Mouse (Mus musculus) hindbrain, embryonic 11.5 days (tissue): ENCODE data around the gene Gipc2. TPM values are rescaled to one million over a fixed set of nuclear protein-coding genes. Genes with fewer than 3 reads are reported as not detected.
"Not testable (repeated sequence)": the region's sequence is repeated elsewhere in the genome, so short reads cannot be mapped to it uniquely, and the experiment has no call there.

Experiments
- ATAC-seq: fragments of 200-750 bp; cut with Nextera tagmentation; 2 replicates; pipeline ENCODE4 v1.8.0; 2017; ENCODE audit warnings: mild to moderate bottlenecking, moderate TSS enrichment, moderate library complexity; ENCODE audit not compliant: low FRiP score
- DNase-seq: peaks from one replicate; pipeline ENCODE4 v3.0.0-alpha.2; 2015; ENCODE audit warnings: low spot score
- H3K27ac ChIP-seq: fragments of 300-500 bp; sonication (generic); 2 replicates; pipeline ENCODE4 v1.5.1; 2014; ENCODE audit warnings: mild to moderate bottlenecking, low read depth, low read length
- H3K27me3 ChIP-seq: fragments of 300-500 bp; sonication (generic); 2 replicates; pipeline ENCODE4 v1.6.1; 2014; ENCODE audit warnings: mild to moderate bottlenecking, low read length, moderate library complexity, mixed read lengths; ENCODE audit not compliant: control insufficient read depth, insufficient read depth
- H3K36me3 ChIP-seq: fragments of 300-500 bp; sonication (generic); 2 replicates; pipeline ENCODE4 v1.6.1; 2014; ENCODE audit warnings: mild to moderate bottlenecking, low read length, moderate library complexity, mixed read lengths; ENCODE audit not compliant: control insufficient read depth, insufficient read depth
- H3K4me1 ChIP-seq: fragments of 300-500 bp; sonication (generic); replicated peaks from 2 replicates; pipeline ENCODE4 v1.6.1; 2014; ENCODE audit warnings: low read length, mixed read lengths; ENCODE audit not compliant: control insufficient read depth, insufficient read depth
- H3K4me2 ChIP-seq: fragments of 300-500 bp; sonication (generic); replicated peaks from 2 replicates; pipeline ENCODE4 v1.6.1; 2014; ENCODE audit warnings: mild to moderate bottlenecking, low read depth, low read length
- H3K4me3 ChIP-seq: fragments of 300-500 bp; sonication (generic); 2 replicates; pipeline ENCODE4 v1.5.1; 2014; ENCODE audit warnings: low read depth, low read length
- H3K9ac ChIP-seq: fragments of 300-500 bp; sonication (generic); 2 replicates; pipeline ENCODE4 v1.6.1; 2014; ENCODE audit warnings: low read depth, low read length
- H3K9me3 ChIP-seq: fragments of 300-500 bp; sonication (generic); 2 replicates; pipeline ENCODE4 v1.6.1; 2016; ENCODE audit warnings: low read length; ENCODE audit not compliant: control insufficient read depth
- WGBS: fragments of 180-500 bp; shearing (Covaris S2); extraction: QIAGEN DNeasy Blood & Tissue Kit; methylation state at CpG from one replicate; pipeline ENCODE4 v1.1.7; 2014; 5-methylcytosine and 5-hydroxymethylcytosine counted together
- polyA plus RNA-seq: library from polyadenylated mRNA; unstranded; fragments of >200 nt; fragmentation: Nextera tagmentation; extraction: Ambion mirVana; gene quantifications from 2 replicates; pipeline ENCODE4 v1.2.1, GENCODE M21; 2014

The Gipc2 gene
- polyA plus RNA-seq, 1 experiment from 2014 or later: 5.0 TPM

DNA sequence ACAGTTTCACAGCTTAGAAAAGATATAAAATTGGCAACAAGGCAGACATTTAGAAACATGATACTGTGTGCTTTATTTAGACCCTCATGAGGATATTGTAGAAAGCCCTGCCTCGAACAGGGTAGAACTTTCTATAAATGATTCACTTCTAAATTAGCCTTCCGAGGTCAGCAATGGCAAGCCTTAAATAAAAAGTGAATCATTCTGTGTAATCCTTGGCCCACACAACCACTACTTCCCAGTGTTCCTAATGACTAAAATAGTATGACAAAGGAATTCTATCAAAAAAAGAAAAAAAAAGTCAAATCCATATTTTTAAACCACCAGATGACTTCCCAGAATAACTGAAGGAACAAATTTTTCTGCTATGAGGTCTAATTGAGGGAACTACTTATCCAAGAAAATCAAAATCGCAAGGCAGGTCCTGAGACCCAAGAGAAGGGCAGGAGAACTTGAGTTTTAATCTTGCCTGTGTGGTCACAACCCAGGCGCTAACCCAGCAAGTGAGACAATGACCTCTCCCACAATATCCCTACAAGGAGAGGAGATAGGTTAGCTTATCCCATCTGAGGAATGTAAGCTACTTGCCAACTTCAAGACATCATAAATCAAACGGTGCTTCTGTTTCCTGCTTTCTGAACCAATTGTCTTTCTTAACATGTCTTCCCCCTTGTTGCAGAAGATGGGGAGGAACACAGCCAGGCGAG is 22.9 kb downstream of the Gipc2 start:
- Histone ChIP-seq H3K9ac (no peak overlapping the region), H3K27ac (no peak overlapping the region)

DNA sequence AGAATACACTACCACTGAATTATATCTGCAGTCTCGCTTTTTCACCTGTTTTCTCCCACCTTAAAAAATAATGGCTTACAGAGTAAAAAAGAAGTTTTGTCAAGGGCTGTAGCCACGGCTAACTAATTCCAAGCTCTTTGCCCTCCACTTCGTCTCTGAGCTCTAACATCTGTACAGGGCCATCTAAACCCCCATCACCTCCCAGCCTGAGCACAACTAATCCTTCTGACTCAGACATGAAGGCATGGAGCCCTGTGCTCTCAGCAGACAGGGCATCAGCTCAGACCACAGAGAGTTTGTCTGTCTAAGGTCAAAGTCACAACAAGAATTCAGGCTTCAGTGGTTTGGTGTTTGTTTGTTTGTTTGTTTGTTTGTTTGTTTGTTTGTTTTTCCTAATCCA is 23.9 kb downstream of the Gipc2 start:
- 83% methylated on average over 3 of the region's 3 CpGs for WGBS
- Histone ChIP-seq H3K27ac (no peak overlapping the region), H3K9me3 (no peaks in the 10 kb centered on the region), H3K36me3 (no peaks in the 10 kb centered on the region), H3K4me1 (no peaks in the 10 kb centered on the region), H3K27me3 (no peaks in the 10 kb centered on the region), H3K4me2 (no peak overlapping the region), H3K4me3 (no peak overlapping the region), H3K9ac (no peak overlapping the region)
- no peak for ATAC-seq
- DNase-seq: no peak

More for the DNA sequence above, 22.9 kb downstream of the Gipc2 start:
- H3K9me3 ChIP-seq: no peaks in the 10 kb centered on the region
- no peaks in the 10 kb centered on the region for H3K27me3 ChIP-seq
- DNase-seq (no peak), ATAC-seq (no peak)
- H3K4me2 ChIP-seq: no peak overlapping the region
- H3K4me3 ChIP-seq: no peak overlapping the region
- no peaks in the 10 kb centered on the region for H3K4me1 ChIP-seq
- no peaks in the 10 kb centered on the region for H3K36me3 ChIP-seq
- WGBS: 85% methylated on average over 6 of the region's 6 CpGs

DNA sequence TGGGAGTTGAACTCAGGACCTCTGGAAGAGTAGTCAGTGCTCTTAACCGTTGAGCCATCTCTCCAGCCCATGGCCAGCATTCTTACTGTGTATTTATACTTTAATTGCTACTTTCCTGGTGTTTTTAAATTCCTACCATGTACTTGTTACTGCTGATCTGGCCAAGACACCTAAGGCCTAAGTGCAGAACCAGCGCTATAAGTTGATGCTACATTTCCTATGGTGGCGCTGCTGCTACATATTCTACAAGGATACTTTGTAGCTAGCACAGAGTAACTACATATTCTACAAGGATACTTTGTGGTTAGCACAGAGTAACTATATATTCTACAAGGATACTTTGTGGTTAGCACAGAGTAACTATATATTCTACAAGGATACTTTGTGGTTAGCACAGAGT is 26.7 kb downstream of the Gipc2 start:
- ATAC-seq, H3K4me3 ChIP-seq, H3K27ac ChIP-seq, H3K9me3 ChIP-seq, H3K36me3 ChIP-seq, H3K9ac ChIP-seq, H3K4me2 ChIP-seq, H3K27me3 ChIP-seq, H3K4me1 ChIP-seq, DNase-seq: not testable (repeated sequence)
- WGBS: 94% methylated on average over 3 of the region's 3 CpGs

DNA sequence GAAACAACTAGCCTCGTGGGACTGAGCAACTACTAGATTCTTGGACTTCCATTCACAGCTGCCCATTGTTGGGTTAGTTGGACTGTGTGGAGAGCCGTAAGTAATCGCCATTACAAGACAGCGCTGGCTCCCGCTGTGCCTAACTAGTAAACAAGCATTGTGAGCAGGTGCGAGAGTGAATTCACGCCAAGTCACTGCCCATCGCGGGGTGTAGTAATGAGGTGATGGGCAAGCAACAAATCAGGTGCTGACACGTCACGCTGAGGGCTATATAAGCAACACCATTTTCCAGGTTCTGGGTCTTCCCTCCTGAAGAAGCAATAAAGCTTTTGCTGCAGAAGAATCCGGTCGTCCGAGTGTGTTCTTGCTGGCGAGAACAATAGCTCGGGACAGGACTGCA is 29.9 kb downstream of the Gipc2 start:
- not testable (repeated sequence) for H3K36me3 ChIP-seq, H3K9ac ChIP-seq
- WGBS: 94% methylated on average over 16 of the region's 16 CpGs

DNA sequence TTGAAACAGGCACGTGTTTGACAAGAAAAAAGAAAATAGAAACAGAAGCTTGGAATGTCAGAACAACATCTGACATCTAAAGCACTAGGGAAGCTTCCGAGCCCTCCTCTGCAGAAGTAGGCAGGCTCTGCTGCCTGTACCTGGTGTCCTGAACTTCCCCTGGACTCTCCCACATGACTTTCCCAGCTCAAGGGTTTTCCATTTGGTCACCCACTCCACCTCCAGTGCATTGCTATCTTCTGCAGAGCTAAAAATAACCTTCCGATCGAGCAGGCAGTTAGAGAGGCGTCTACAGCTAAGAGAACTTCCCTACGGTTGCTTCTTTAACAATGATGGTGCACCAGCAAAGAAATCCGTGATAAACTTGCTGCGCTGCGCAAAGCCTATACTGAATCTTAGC is 32.4 kb downstream of the Gipc2 start:
- Histone ChIP-seq H3K4me1 (no peaks in the 10 kb centered on the region), H3K4me3 (no peak overlapping the region), H3K9ac (no peak overlapping the region), H3K4me2 (no peak overlapping the region), H3K9me3 (no peaks in the 10 kb centered on the region), H3K36me3 (no peaks in the 10 kb centered on the region), H3K27ac (no peak overlapping the region), H3K27me3 (no peaks in the 10 kb centered on the region)
- ATAC-seq (no peak), DNase-seq (no peak)
- WGBS: 87% methylated on average over 9 of the region's 9 CpGs

More for the DNA sequence above, 29.9 kb downstream of the Gipc2 start:
- not testable (repeated sequence) for H3K4me3 ChIP-seq, H3K27me3 ChIP-seq, DNase-seq, H3K27ac ChIP-seq, ATAC-seq, H3K4me1 ChIP-seq, H3K4me2 ChIP-seq, H3K9me3 ChIP-seq

DNA sequence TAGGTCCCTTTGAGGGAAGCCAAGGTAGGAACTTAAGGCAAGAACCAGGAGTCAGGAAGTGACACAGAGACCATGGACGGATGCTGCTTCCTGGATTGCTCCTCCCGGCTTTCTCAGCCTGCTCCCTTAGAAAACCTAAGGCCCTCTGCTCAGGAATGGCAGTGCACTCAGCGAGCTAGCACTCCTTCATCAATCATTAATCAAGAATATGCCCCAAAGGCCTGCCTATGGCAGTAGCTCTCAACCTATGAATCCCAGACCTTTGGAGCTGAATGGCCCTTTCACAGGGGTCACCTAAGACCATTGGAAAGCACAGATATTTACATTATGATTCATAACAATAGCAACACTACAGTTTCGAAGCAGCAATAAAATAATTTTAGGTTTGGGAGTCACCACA is 35.1 kb downstream of the Gipc2 start:
- DNase-seq: no peak
- H3K4me1 ChIP-seq: no peaks in the 10 kb centered on the region
- no peaks in the 10 kb centered on the region for H3K27me3 ChIP-seq
- ATAC-seq: no peak
- WGBS: 81% methylated on average over 4 of the region's 4 CpGs
- H3K9ac ChIP-seq: no peak overlapping the region
- H3K9me3 ChIP-seq: no peaks in the 10 kb centered on the region
- no peak overlapping the region for H3K27ac ChIP-seq
- no peak overlapping the region for H3K4me2 ChIP-seq
- no peak overlapping the region for H3K4me3 ChIP-seq
- no peaks in the 10 kb centered on the region for H3K36me3 ChIP-seq

DNA sequence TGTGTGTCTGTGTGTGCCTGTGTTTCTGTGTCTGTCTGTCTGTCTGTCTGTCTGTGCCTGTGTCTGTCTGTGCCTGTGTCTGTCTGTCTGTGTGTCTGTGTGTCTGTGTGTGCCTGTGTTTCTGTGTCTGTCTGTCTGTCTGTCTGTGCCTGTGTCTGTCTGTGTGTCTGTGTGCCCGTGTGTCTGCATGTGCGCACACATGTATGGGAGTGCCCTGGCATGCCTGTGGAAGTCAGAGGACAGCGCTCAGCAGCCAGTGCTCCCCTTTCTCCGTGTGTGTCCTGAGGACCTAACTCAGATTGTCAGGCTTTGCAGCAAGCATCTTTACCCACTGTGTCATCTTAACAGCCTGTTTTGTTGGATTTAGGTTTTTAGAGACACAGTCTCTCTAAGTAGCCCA is 36.6 kb downstream of the Gipc2 start:
- H3K4me3 ChIP-seq, H3K27ac ChIP-seq, H3K36me3 ChIP-seq, H3K27me3 ChIP-seq, DNase-seq, ATAC-seq, H3K4me2 ChIP-seq, H3K9me3 ChIP-seq, H3K4me1 ChIP-seq, H3K9ac ChIP-seq: not testable (repeated sequence)
- 95% methylated on average over 4 of the region's 4 CpGs for WGBS

DNA sequence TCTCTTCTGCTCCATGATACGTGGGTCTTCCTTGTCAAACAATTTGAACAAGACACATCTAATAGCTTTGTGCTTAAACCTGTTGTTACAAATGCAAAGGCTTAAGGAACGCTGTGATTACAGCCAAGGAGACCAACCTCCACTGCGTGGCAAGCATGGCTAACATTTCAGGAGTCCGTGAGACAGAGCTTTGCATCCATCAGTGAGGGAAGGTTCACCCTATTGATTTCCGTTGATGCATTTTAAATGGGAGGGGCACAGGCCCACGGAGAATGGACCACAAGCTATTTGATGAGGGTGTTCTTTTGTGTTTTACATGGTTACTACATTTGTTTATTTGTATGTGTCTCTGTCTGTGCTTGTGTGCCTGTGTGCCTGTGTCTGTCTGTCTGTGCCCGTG is 37.4 kb downstream of the Gipc2 start:
- H3K36me3 ChIP-seq: no peaks in the 10 kb centered on the region
- no peak overlapping the region for H3K4me3 ChIP-seq
- H3K4me1 ChIP-seq: no peaks in the 10 kb centered on the region
- DNase-seq (no peak), ATAC-seq (no peak)
- no peaks in the 10 kb centered on the region for H3K27me3 ChIP-seq
- no peak overlapping the region for H3K9ac ChIP-seq
- H3K4me2 ChIP-seq: no peak overlapping the region
- no peaks in the 10 kb centered on the region for H3K9me3 ChIP-seq
- WGBS: 74% methylated on average over 7 of the region's 7 CpGs
- H3K27ac ChIP-seq: no peak overlapping the region

DNA sequence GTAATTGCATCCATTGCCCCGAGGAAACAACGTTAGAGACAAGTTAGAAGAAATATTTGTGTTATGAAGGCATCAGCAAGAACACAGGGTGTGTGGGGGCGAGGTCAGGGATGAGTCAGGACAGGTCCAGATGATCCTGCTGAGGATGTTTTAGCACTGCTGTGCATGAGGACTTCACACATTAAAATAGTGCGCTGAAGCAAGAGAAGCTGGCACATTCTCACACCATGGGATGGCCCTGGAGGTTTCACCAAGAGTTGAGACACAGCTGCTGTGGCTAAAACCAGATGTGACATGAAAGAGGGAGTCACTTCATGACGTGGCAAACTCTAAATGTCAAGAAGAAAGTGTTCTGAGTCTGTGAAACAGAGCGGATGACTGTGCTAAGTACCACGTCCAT is 38.9 kb downstream of the Gipc2 start:
- Histone ChIP-seq H3K4me1 (no peaks in the 10 kb centered on the region), H3K27ac (no peak overlapping the region), H3K27me3 (no peaks in the 10 kb centered on the region), H3K4me2 (no peak overlapping the region), H3K36me3 (no peaks in the 10 kb centered on the region), H3K9ac (no peak overlapping the region), H3K4me3 (no peak overlapping the region), H3K9me3 (no peaks in the 10 kb centered on the region)
- WGBS: 74% methylated on average over 7 of the region's 7 CpGs
- DNase-seq: no peak
- ATAC-seq: no peak
